Mouse (Mus musculus) forebrain, embryonic 16.5 days (tissue): ENCODE results near the gene Mak. TPM values are rescaled to one million over a fixed set of nuclear protein-coding genes. Genes with fewer than 3 reads are reported as not detected.

ENCODE experiments used
- ATAC-seq: fragments of 200-750 bp; cut with Nextera tagmentation; 2 replicates; pipeline ENCODE4 v1.8.0; 2017; ENCODE audit warnings: mild to moderate bottlenecking, moderate library complexity
- H3K27ac ChIP-seq: fragments of 300-500 bp; sonication (generic); 2 replicates; pipeline ENCODE4 v1.5.1; 2014; ENCODE audit warnings: low read length, control low read depth
- H3K27me3 ChIP-seq: fragments of 300-500 bp; sonication (generic); replicated peaks from 2 replicates; pipeline ENCODE4 v1.6.1; 2014; ENCODE audit warnings: low read length; ENCODE audit not compliant: control insufficient read depth, insufficient read depth
- H3K36me3 ChIP-seq: fragments of 300-500 bp; sonication (generic); 2 replicates; pipeline ENCODE4 v1.6.1; 2014; ENCODE audit not compliant: control insufficient read depth, insufficient read depth
- H3K4me1 ChIP-seq: fragments of 300-500 bp; sonication (generic); replicated peaks from 2 replicates; pipeline ENCODE4 v1.6.1; 2014; ENCODE audit warnings: low read length; ENCODE audit not compliant: control insufficient read depth, insufficient read depth
- H3K4me2 ChIP-seq: fragments of 300-500 bp; sonication (generic); 2 replicates; pipeline ENCODE4 v1.6.1; 2014; ENCODE audit warnings: mild to moderate bottlenecking, low read length, control low read depth
- H3K4me3 ChIP-seq: fragments of 300-500 bp; sonication (generic); replicated peaks from 2 replicates; pipeline ENCODE4 v1.5.1; 2014; ENCODE audit warnings: mild to moderate bottlenecking, low read length, control low read depth
- H3K9ac ChIP-seq: fragments of 300-500 bp; sonication (generic); replicated peaks from 2 replicates; pipeline ENCODE4 v1.6.1; 2014; ENCODE audit warnings: low read depth, low read length, control low read depth
- H3K9me3 ChIP-seq: fragments of 300-500 bp; sonication (generic); 2 replicates; pipeline ENCODE4 v1.6.1; 2016; ENCODE audit warnings: low read length; ENCODE audit not compliant: control insufficient read depth
- WGBS: fragments of 180-500 bp; shearing (Covaris S2); extraction: QIAGEN DNeasy Blood & Tissue Kit; methylation state at CpG from one replicate; pipeline ENCODE4 v1.1.7; 2014; 5-methylcytosine and 5-hydroxymethylcytosine counted together
- polyA plus RNA-seq: library from polyadenylated mRNA; unstranded; fragments of >200 nt; fragmentation: Nextera tagmentation; extraction: Ambion mirVana; gene quantifications from 2 replicates; pipeline ENCODE4 v1.2.1, GENCODE M21; 2015

Mak gene
- polyA plus RNA-seq, 1 experiment from 2014 or later, result 2.1 TPM

- peak; percentile 66; the same call in 1 of the 2 replicates for ATAC-seq
- H3K4me3 ChIP-seq, result peak overlapping the region; percentile 49
- peaks cover 15% of the 10 kb centered on the region for H3K4me1 ChIP-seq
- WGBS, result 7% methylated on average over 24 of the region's 24 CpGs
- H3K9me3 ChIP-seq, result no peaks in the 10 kb centered on the region
- no peak overlapping the region for H3K27ac ChIP-seq
- H3K9ac ChIP-seq, result peak overlapping the region; percentile 55
- H3K36me3 ChIP-seq, result no peaks in the 10 kb centered on the region
- peaks cover 2% of the 10 kb centered on the region; the same call in 1 of the 2 replicates for H3K27me3 ChIP-seq
- peak overlapping the region; percentile 74 for H3K4me2 ChIP-seq
These were observed 651 bp downstream of the Mak start for GRCm38 (mm10) chr13:41078690-41079420.

GRCm38 (mm10) chr13:41077921-41078320, 1.6 kb downstream of the Mak start:
- H3K9me3 ChIP-seq, result no peaks in the 10 kb centered on the region
- peak overlapping the region; percentile 74 for H3K4me2 ChIP-seq
- H3K27me3 ChIP-seq, result peaks cover 2% of the 10 kb centered on the region; the same call in 1 of the 2 replicates
- H3K4me3 ChIP-seq, result no peak overlapping the region
- no peaks in the 10 kb centered on the region for H3K36me3 ChIP-seq
- H3K4me1 ChIP-seq, result peaks cover 15% of the 10 kb centered on the region
- no peak overlapping the region for H3K27ac ChIP-seq
- no peak overlapping the region for H3K9ac ChIP-seq
- 39% methylated on average over 9 of the region's 9 CpGs for WGBS
- no peak for ATAC-seq

GRCm38 (mm10) chr13:41073819-41074218, 5.7 kb downstream of the Mak start:
- ATAC-seq, result no peak
- peaks cover 7% of the 10 kb centered on the region for H3K4me1 ChIP-seq
- H3K9me3 ChIP-seq, result no peaks in the 10 kb centered on the region
- no peak overlapping the region for H3K27ac ChIP-seq
- no peaks in the 10 kb centered on the region for H3K36me3 ChIP-seq
- no peak overlapping the region for H3K4me2 ChIP-seq
- no peaks in the 10 kb centered on the region; the same call in 1 of the 2 replicates for H3K27me3 ChIP-seq
- H3K9ac ChIP-seq, result no peak overlapping the region
- no peak overlapping the region for H3K4me3 ChIP-seq
- WGBS, result 68% methylated on average over 5 of the region's 5 CpGs

- Histone ChIP-seq H3K9me3 (no peaks in the 10 kb centered on the region), H3K36me3 (no peaks in the 10 kb centered on the region), H3K4me3 (no peak overlapping the region), H3K27ac (no peak overlapping the region), H3K4me2 (no peak overlapping the region), H3K27me3 (no peaks in the 10 kb centered on the region), H3K9ac (no peak overlapping the region), H3K4me1 (no peaks in the 10 kb centered on the region)
- ATAC-seq, result peak; percentile 70
- WGBS, result 68% methylated on average over 11 of the region's 11 CpGs
These were observed 7.9 kb downstream of the Mak start for GRCm38 (mm10) chr13:41071617-41072016.

- Histone ChIP-seq H3K4me1 (no peaks in the 10 kb centered on the region), H3K27ac (no peak overlapping the region), H3K36me3 (no peaks in the 10 kb centered on the region), H3K9ac (no peak overlapping the region), H3K9me3 (no peaks in the 10 kb centered on the region), H3K4me3 (no peak overlapping the region), H3K27me3 (no peaks in the 10 kb centered on the region), H3K4me2 (no peak overlapping the region)
- WGBS, result 95% methylated on average over 4 of the region's 4 CpGs
- no peak for ATAC-seq
These were observed 11.9 kb downstream of the Mak start for GRCm38 (mm10) chr13:41067618-41068017.

- H3K4me3 ChIP-seq, result no peak overlapping the region
- 8% methylated on average over 5 of the region's 5 CpGs for WGBS
- no peaks in the 10 kb centered on the region for H3K4me1 ChIP-seq
- no peaks in the 10 kb centered on the region for H3K9me3 ChIP-seq
- ATAC-seq, result no peak
- no peaks in the 10 kb centered on the region for H3K36me3 ChIP-seq
- H3K27me3 ChIP-seq, result 0 out of 2 replicates have a peak, but pooled peaks cover 2% of the 10 kb centered on the region
- no peak overlapping the region for H3K27ac ChIP-seq
- H3K9ac ChIP-seq, result no peak overlapping the region
- no peak overlapping the region for H3K4me2 ChIP-seq
These were observed 27.5 kb downstream of the Mak start for GRCm38 (mm10) chr13:41051965-41052364.

GRCm38 (mm10) chr13:41047280-41047679, 32.2 kb downstream of the Mak start:
- Histone ChIP-seq H3K4me1 (no peaks in the 10 kb centered on the region), H3K4me2 (no peak overlapping the region), H3K27ac (no peak overlapping the region), H3K27me3 (0 out of 2 replicates have a peak, but pooled peaks cover 2% of the 10 kb centered on the region), H3K4me3 (no peak overlapping the region), H3K9me3 (no peaks in the 10 kb centered on the region), H3K36me3 (no peaks in the 10 kb centered on the region), H3K9ac (no peak overlapping the region)
- no peak for ATAC-seq
- 89% methylated on average over 6 of the region's 6 CpGs for WGBS

- ATAC-seq, result no peak
- no peaks in the 10 kb centered on the region for H3K9me3 ChIP-seq
- H3K36me3 ChIP-seq, result no peaks in the 10 kb centered on the region
- H3K27me3 ChIP-seq, result 0 out of 2 replicates have a peak, but pooled peaks cover 2% of the 10 kb centered on the region
- H3K4me1 ChIP-seq, result no peaks in the 10 kb centered on the region
- H3K9ac ChIP-seq, result no peak overlapping the region
- H3K4me2 ChIP-seq, result no peak overlapping the region
- 91% methylated on average over 8 of the region's 8 CpGs for WGBS
- H3K4me3 ChIP-seq, result no peak overlapping the region
- no peak overlapping the region for H3K27ac ChIP-seq
These were observed 33.6 kb downstream of the Mak start for GRCm38 (mm10) chr13:41045901-41046300.

GRCm38 (mm10) chr13:41042511-41042910, 37.0 kb downstream of the Mak start:
- Histone ChIP-seq H3K9me3 (no peaks in the 10 kb centered on the region), H3K4me2 (no peak overlapping the region), H3K9ac (no peak overlapping the region), H3K4me1 (no peaks in the 10 kb centered on the region), H3K36me3 (no peaks in the 10 kb centered on the region), H3K27me3 (no peaks in the 10 kb centered on the region), H3K27ac (no peak overlapping the region), H3K4me3 (no peak overlapping the region)
- no peak for ATAC-seq
- 94% methylated on average over 4 of the region's 4 CpGs for WGBS
